Comparison of ENCODE assay signal across 7 mouse cellular contexts in the genomic region with DNA sequence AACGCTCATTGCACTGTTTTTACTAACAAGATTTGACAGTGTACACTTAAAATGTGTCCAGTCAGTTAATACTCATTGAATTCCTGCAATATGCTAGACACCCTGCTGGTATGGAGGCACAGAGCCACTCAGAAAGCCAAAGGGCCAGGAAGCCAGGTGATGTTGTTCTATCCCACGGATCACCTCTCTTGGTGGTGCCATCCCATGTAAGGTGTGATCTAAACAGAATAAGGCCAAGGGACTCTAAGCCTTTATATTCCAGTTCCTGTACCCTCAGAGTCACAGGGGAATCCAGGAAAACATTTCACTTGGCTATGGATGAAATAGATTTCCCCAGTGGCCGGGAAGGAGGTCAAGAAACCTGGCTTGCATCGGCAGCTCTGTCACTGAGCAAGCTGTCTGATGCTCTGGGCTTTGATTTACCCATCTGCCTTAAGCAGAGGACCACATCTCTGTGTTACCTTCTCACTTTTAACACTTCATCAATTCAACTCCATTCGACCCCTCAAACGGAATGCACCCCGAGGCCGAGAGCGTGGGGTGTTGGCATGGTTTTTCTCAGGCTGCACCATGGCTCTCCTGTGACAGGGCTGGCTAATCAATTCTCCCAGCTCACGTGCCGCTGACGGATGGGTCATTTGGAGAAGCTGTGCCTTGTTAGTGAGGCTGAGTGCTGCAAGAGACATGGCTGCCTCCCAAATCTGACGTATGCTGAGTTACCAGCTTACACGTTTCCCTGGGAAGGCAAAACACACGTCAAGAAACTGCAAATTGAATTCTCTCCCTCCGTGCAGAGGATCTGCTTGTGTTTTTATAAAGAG.
DNase-seq lines count a peak whose midpoint lies in the region; ATAC-seq and TF ChIP-seq lines count a peak whose summit lies in the region.

No protein-coding gene starts in this region.

- WGBS in hindbrain, postnatal 0 days, result 19% methylated on average over 16 of the region's 16 CpGs
- 39% methylated on average over 16 of the region's 16 CpGs for whole genome bisulfite sequencing in stomach, postnatal 0 days

- peaks cover 13% of the 10 kb centered on the region for H3K4me1 ChIP-seq in hindbrain, postnatal 0 days (ENCODE audit: insufficient read depth, low read length)
- no peaks in the 10 kb centered on the region; the same call in 1 of the 2 replicates for H3K4me1 ChIP-seq in stomach, postnatal 0 days (replicated peaks; ENCODE audit: control insufficient read depth, insufficient read depth)

- H3K9ac ChIP-seq in hindbrain, postnatal 0 days (replicated peaks; ENCODE audit: low read length), result no peak overlapping the region
- H3K9ac ChIP-seq in stomach, postnatal 0 days (ENCODE audit: low read length), result no peak overlapping the region

- intact Hi-C loops in gastrocnemius, postnatal 14 days (cut with DNase I; ENCODE audit: low total_unique reads), result no loop called here

- TF ChIP-seq POLR2A in brain, embryonic 14.5 days (IDR thresholded peaks at IDR 0.05; ENCODE audit: borderline replicate concordance, extremely low read depth, insufficient read depth, insufficient read length, poor library complexity, severe bottlenecking), result no peak

- no peak overlapping the region for H3K4me3 ChIP-seq in hindbrain, postnatal 0 days (ENCODE audit: low read length)
- no peak overlapping the region for H3K4me3 ChIP-seq in stomach, postnatal 0 days (ENCODE audit: low read depth, low read length)

- H3K36me3 ChIP-seq in hindbrain, postnatal 0 days (ENCODE audit: insufficient read depth, low read length), result no peaks in the 10 kb centered on the region
- no peaks in the 10 kb centered on the region for H3K36me3 ChIP-seq in stomach, postnatal 0 days (ENCODE audit: control insufficient read depth, insufficient read depth, low read length)

- no peak overlapping the region for H3K4me2 ChIP-seq in hindbrain, postnatal 0 days (ENCODE audit: low read depth, low read length)
- 0 out of 2 replicates have a peak overlapping the region, but pooled peaks have one; percentile 8 for H3K4me2 ChIP-seq in stomach, postnatal 0 days (replicated peaks; ENCODE audit: low read depth)

- TF ChIP-seq CTCF in brain, embryonic 14.5 days (IDR thresholded peaks at IDR 0.05; ENCODE audit: borderline replicate concordance, extremely low read depth, insufficient read depth, insufficient read length), result no peak
- TF ChIP-seq CTCF in hindbrain, postnatal 0 days (IDR thresholded peaks at IDR 0.05; ENCODE audit: low read depth), result no peak
- no peak for TF ChIP-seq CTCF in stomach, postnatal 0 days (IDR thresholded peaks at IDR 0.05; ENCODE audit: low read depth)

- TF ChIP-seq EP300 in stomach, postnatal 0 days (optimal IDR thresholded peaks at IDR 0.05), result no peak

- no peaks in the 10 kb centered on the region for H3K9me3 ChIP-seq in hindbrain, postnatal 0 days (ENCODE audit: low read length)
- H3K9me3 ChIP-seq in stomach, postnatal 0 days (ENCODE audit: control insufficient read depth, low read length), result no peaks in the 10 kb centered on the region

- ATAC-seq in hindbrain, postnatal 0 days, result peak; percentile 62
- ATAC-seq in stomach, postnatal 0 days (ENCODE audit: low FRiP score, low TSS enrichment), result no peak
- ATAC-seq in megakaryocyte progenitor cell, adult 5-6 weeks (replicated peaks; ENCODE audit: poor library complexity), result no peak

- DNase-seq in brain, embryonic 14.5 days (ENCODE audit: low read depth), result peak; percentile 97
- DNase-seq in cerebellum, postnatal 10 days, result peak; percentile 88 to 90
- DNase-seq in gastrocnemius, postnatal 14 days, result peak; percentile 23
- peak; percentile 86 for DNase-seq in hindbrain, postnatal 0 days (ENCODE audit: low spot score)
- DNase-seq in lung, postnatal 10 days, result peak; percentile 60
- peak; percentile 24 for DNase-seq in stomach, postnatal 0 days (ENCODE audit: low spot score)

- H3K27me3 ChIP-seq in hindbrain, postnatal 0 days (ENCODE audit: insufficient read depth, low read length), result no peaks in the 10 kb centered on the region
- no peaks in the 10 kb centered on the region for H3K27me3 ChIP-seq in stomach, postnatal 0 days (ENCODE audit: control insufficient read depth, insufficient read depth, low read length)

- H3K27ac ChIP-seq in hindbrain, postnatal 0 days, result 0 out of 2 replicates have a peak overlapping the region, but pooled peaks have one; percentile 29
- no peak overlapping the region for H3K27ac ChIP-seq in stomach, postnatal 0 days (replicated peaks)

Comparison
In these comparisons a context has a peak if more than half of its experiments do, and no peak if none do; other contexts are left out.
1. DNase-seq: peak in every context shown above with its lines; median percentile 97 in brain, embryonic 14.5 days; 89 in cerebellum, postnatal 10 days; 86 in hindbrain, postnatal 0 days; 60 in lung, postnatal 10 days; 24 in stomach, postnatal 0 days; 23 in gastrocnemius, postnatal 14 days.